Mouse (Mus musculus): ENCODE measurements around the gene Snrnp27.

- TF ChIP-seq CTCF (IDR thresholded peaks at IDR 0.05) (no peak), POLR2A (IDR thresholded peaks at IDR 0.05; ENCODE audit: insufficient read depth, low read depth, low read length) (peak; percentile 71), EP300 (IDR thresholded peaks at IDR 0.05; ENCODE audit: insufficient read depth, low read depth, low read length) (peak; percentile 60; the same call in 1 of the 2 replicates)
Measured at GRCm38 (mm10) chr6:86669240-86669727, 15.0 kb downstream of the Snrnp27 start.

Data from heart, adult 2 months (tissue).